In the genomic region with DNA sequence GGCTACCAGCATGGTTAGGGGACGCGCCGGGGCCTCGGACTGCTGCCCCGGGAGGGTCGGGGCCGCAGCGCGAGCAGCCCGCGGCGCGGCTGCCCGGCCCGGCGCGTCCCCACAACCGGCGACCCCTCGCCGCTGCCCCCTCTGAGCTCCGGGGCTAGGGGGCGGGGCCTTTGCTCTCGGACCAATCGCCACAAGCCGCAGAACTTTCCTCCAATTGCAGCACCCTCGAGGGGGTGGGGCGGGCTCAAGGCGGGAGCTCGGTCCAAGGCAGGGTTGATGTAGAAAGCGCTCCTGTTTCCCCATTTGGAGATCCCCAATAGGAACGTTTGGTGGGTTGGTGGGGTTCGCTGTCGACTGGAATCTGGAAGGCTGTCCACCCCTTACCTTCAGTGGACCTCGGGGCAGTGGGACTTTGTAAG, we compare ENCODE assay signal across 8 mouse cellular contexts. TPM values are rescaled to one million over a fixed set of nuclear protein-coding genes. Genes with fewer than 3 reads are reported as not detected.
A peak's percentile ranks its signal among the peaks of the same experiment; 100 is the strongest.
DNase-seq lines count a peak whose midpoint lies in the region; ATAC-seq and TF ChIP-seq lines count a peak whose summit lies in the region.

A gene (minus strand): TSS at position 186 of the 419 bp plus-strand sequence.

- no peaks in the 10 kb centered on the region for H3K36me3 ChIP-seq in hindbrain, embryonic 13.5 days

- H3K27me3 ChIP-seq in Patski, result no peaks in the 10 kb centered on the region
- peaks cover 8% of the 10 kb centered on the region for H3K27me3 ChIP-seq in hindbrain, embryonic 13.5 days

- no peak for TF ChIP-seq CTCF in Patski (IDR thresholded peaks at IDR 0.05)

- H3K4me1 ChIP-seq in hindbrain, embryonic 13.5 days (replicated peaks), result peaks cover 52% of the 10 kb centered on the region

- H3K9ac ChIP-seq in hindbrain, embryonic 13.5 days, result peak within 1 kb of the TSS; percentile 70

- no peaks in the 10 kb centered on the region for H3K9me3 ChIP-seq in hindbrain, embryonic 13.5 days

- WGBS in hindbrain, embryonic 13.5 days, result under 1% methylated on average over 34 of the region's 35 CpGs

- DNase-seq in Patski (ENCODE audit: low read depth, low spot score), result no peak
- DNase-seq in cerebellum, postnatal 10 days, result peak; percentile 86 to 93
- peak; percentile 78 to 83 for DNase-seq in frontal cortex, postnatal 10 days (ENCODE audit: low spot score in 2 of 2)
- peak; percentile 65 to 73 for DNase-seq in layer of hippocampus, postnatal 36 days
- peak; percentile 90 to 91 for DNase-seq in lung, postnatal 4 days
- DNase-seq in retina, postnatal 1 day, result peak; percentile 95
- DNase-seq in urinary bladder, postnatal 14 days (ENCODE audit: low spot score), result peak; percentile 85

- CTCF ChIA-PET in Patski (lab: Charles Lee), result interaction anchor here (0.7 kb wide), 1 partner anchor 23 kb away, joined by 3 read pairs; a partner anchor contains a TSS

- in situ Hi-C loops in Patski (cut with MboI; ENCODE audit: low pct_unique_long_range_greater_than_20kb), result no loop called here

- H3K27ac ChIP-seq in hindbrain, embryonic 13.5 days, result peak within 1 kb of the TSS; percentile 76; the same call in 1 of the 2 replicates

- POLR2A ChIA-PET in Patski (lab: Charles Lee), result interaction anchor here (1.5 kb wide), 1 partner anchor 12 kb away, joined by 4 read pairs; a partner anchor contains a TSS

- peak within 1 kb of the TSS; percentile 88 for H3K4me2 ChIP-seq in hindbrain, embryonic 13.5 days

- peak within 1 kb of the TSS; percentile 61 for H3K4me3 ChIP-seq in hindbrain, embryonic 13.5 days

- ATAC-seq in Patski, result peak; percentile 84
- peak; percentile 70 for ATAC-seq in hindbrain, embryonic 13.5 days (ENCODE audit: low FRiP score)

RNA-seq across cellular contexts. Expression of the gene that starts here (rescaled TPM):
- polyA plus RNA-seq in Patski (2021), result 39.8 TPM
- 45.4 and 57.6 TPM in 2 replicates for polyA plus RNA-seq in hindbrain, embryonic 13.5 days (2015; fragmentation: Nextera tagmentation; extraction: Ambion mirVana)
- 10 to 100 TPM; 73.2 to 85.6 TPM for total RNA-seq in layer of hippocampus, postnatal 36 days (2021)
